Mouse (Mus musculus): Measurements from ENCODE around the gene Mydgf.

DNA sequence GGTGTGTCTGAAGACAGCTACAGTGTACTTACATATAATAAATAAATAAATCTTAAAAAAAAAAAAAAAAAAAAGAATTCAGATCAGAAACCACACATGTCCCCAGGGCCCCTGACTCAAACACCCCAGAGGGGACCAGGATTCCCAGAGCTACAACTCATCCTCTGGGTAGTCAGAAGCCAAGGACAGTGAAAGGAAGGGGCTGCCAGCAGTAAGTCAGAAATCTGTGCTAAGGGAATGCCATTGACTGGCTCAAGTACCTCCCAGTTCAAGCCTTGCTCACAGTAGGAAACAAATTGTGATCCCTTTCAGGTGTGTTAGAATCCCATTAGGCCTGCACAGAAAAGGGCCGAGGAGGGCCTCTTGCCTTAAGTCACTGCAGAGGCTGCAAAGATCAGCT, 30.5 kb upstream of the Mydgf start:
- TF ChIP-seq CTCF (IDR thresholded peaks at IDR 0.05; ENCODE audit: extremely low read depth, insufficient read length, insufficient replicate concordance, low read depth, low read length), result no peak
- no peak for TF ChIP-seq POLR2A (IDR thresholded peaks at IDR 0.05; ENCODE audit: low read depth, low read length)
